Mouse (Mus musculus): ENCODE data around the gene Foxj2.

The Foxj2 gene

DNA sequence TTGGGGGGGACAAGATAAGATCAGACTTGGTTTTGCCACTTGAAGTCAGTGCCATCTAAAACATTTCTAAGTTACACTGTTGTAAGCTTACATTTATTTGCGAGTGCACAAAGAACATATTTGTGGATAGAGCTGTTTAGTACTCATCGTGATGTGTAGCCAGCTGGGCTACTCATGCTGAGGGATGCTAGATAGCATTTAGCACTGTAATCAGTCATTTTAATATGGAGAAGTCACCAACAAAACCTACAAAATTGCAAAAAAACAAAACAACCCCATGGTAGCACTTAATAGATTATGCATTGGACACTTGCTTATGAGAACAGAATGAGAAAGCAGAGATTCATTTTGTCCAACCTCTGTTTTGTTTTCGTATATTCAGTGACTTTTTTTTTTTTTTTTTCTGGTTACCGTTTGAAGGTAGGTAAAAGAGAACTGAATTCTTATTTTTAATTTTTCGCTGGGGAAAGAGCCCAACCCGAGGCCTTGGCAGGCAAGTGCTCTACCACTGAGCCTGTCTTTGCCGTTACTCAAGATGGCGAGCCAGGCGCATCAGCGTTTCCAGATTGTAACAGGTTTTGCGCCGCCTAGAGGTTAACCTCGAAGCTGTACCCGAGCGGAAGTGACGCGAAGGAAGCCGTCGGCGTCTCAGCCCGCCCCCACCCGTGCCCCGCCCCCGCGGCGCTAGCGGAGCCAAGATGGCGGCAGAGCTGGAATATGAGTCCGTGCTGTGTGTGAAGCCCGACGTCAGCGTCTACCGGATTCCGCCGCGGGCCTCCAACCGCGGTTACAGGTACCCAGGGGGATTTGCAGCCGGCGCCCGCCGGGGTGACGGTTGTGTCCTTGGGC lies 54.4 kb downstream of the Foxj2 start, which contains the start of gene Necap1:
TSS of gene Necap1 (plus strand) at position 604 of the 849 bp plus-strand sequence.
- peak; percentile 93 for DNase-seq (ENCODE audit: low spot score)

GRCm38 (mm10) chr6:122874720-122875389 lies 55.1 kb downstream of the Foxj2 start:
- DNase-seq (ENCODE audit: low spot score): no peak

DNA sequence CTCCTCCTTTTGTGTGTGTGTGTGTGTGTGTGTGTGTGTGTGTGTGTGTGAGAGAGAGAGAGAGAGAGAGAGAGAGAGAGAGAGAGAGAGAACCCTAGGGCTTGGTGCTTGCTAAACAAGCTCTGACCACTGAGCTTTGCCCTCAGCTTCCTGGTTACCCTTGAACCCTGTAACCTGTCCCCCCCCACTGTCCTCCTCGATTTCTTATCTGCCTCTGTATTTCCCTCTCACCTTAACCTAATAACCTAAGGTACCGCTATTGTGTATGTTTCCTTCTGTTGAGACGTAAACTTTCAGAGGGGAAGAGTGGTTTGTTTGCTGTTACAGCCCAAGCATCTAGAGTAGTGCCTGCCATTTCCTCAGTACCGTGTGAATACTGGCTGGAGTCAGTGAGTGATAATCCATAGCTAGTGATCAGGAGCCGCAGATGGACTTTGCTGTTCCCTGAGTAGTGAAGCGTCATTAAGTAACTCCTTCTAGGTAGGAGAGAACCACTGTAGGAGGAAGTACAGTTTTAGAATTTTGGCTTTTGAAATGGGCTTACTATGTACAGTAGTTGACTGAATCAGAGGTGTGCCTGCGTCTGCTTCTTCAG lies 59.5 kb downstream of the Foxj2 start:
- DNase-seq (ENCODE audit: low spot score): peak; percentile 58

GRCm38 (mm10) chr6:122879781-122880505 lies 60.2 kb downstream of the Foxj2 start:
- peak; percentile 73 for DNase-seq (ENCODE audit: low spot score)

DNA sequence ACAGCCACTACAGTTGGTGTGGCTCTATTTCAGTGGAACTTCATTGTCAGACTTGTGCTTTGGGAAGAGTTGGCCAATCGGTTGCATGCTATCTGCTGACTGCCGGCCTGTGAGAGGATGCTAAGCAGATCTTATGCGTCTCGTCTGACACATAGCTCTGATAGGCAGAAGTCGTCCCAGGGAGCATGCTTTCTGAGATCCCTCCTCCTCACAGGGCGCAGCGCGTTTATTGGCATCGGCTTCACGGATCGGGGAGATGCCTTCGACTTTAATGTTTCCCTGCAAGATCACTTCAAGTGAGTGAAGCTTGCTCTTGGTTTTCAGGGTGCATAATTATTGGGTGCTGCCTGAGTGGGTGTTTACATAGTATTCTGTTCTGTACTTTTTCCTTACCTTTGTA lies 61.6 kb downstream of the Foxj2 start:
- no peak for DNase-seq (ENCODE audit: low spot score)

- no peak for DNase-seq (ENCODE audit: low spot score)
Observed at GRCm38 (mm10) chr6:122883603-122884002, 63.9 kb downstream of the Foxj2 start.

GRCm38 (mm10) chr6:122889599-122889998 lies 69.9 kb downstream of the Foxj2 start:
- DNase-seq (ENCODE audit: low spot score): no peak

DNA sequence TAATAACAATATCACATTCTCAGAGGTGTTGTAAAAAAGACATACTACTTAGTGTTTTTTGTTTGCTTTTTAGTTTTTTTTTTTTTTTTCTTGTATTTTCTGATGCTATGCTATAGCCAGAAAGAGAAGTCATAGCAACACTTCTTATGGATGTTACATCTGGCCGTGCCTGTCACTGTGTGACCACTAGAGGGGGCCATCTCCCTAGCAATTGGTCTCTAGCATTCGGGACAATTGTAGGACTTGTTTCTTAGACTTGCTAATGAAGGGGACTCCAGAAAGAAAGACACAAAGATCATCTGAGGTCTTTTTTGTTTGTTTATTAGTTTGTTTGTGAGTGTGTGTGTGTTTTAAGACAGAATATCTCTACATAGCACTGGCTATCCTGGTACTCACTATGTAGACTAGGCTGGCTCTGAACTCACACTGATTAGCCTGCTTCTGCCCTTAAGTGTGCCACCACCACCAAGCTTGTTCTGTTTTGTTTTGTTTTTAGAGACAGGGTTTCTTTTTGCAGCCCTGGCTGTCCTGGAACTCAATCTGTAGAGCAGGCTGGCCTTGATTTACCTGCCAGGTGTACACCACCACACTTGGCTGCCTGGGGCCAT lies 72.8 kb downstream of the Foxj2 start:
- DNase-seq (ENCODE audit: low spot score): peak; percentile 35

All from yolk sac, embryonic 10.5 days (tissue).